Mouse (Mus musculus): ENCODE data around the gene Tmem132e.

DNA sequence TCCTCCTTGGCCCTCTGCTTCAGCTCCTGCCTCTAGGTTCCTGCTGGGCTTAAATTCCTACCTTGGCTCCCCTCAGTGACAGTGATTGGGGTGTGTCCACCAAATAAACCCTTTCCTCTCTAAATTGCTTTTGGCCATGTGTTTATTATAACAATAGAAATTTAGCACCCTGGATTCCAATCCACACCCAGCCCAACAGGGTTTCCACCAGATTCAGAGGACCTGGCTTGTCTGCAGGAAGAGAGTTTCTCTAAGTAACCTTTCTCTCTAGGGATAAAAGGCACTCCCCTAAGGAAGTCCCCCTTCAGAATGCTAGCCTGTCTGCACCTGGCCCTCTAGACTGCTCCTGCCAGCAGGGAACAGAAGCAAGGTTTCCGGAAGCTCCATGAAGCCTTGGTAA is 82.4 kb downstream of the Tmem132e start:
- no peak for TF ChIP-seq CTCF (IDR thresholded peaks at IDR 0.05; ENCODE audit: low read depth, low read length)
- TF ChIP-seq POLR2A (IDR thresholded peaks at IDR 0.05; ENCODE audit: extremely low read depth, insufficient read depth, low read length): no peak

All from liver, adult 2 months (tissue).